Mouse (Mus musculus) cerebellum, adult 2 months (tissue): Measurements from ENCODE around the gene Adipoq.

Experiments used
- CTCF ChIP-seq: fragments of 200-500 bp; IDR thresholded peaks from 2 replicates; pipeline ENCODE4 v1.5.1; 2011; ENCODE audit warnings: low read depth, mild to moderate bottlenecking, control low read depth, low read length, moderate library complexity, borderline replicate concordance; ENCODE audit not compliant: insufficient read depth
- POLR2A ChIP-seq: fragments of 200-500 bp; IDR thresholded peaks from 2 replicates; pipeline ENCODE4 v1.6.1; 2011; ENCODE audit warnings: low read length, control low read depth, borderline replicate concordance; ENCODE audit not compliant: insufficient read depth

- TF ChIP-seq POLR2A (no peak), CTCF (no peak)
Measured at GRCm38 (mm10) chr16:23175956-23176355, 29.6 kb downstream of the Adipoq start.
